Mouse (Mus musculus): Measurements from ENCODE around the gene Dusp23. TPM values are rescaled to one million over a fixed set of nuclear protein-coding genes. Genes with fewer than 3 reads are reported as not detected.

The Dusp23 gene
- polyA plus RNA-seq, 1 experiment from 2014 or later = 21.8 TPM

DNA sequence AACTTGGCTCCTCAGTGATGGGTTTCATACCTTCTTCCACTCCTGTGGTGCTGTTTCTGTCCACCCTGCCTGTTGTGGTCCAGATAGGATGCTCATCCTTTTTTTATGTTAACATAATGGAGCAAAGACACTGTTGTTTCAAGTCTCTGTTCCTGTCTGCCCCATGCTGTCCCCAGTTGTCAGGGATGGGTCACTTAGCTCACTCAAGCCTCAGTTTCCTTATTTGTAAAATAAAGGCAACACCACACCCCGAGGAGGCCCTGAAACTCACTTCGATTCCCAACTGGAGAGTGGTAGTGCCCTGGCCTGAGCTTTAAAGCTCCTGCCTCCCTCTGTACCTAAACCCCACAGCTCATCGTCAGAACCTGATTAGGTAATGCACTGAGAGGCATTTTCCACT lies 24.5 kb upstream of the Dusp23 start:
- WGBS = 75% methylated on average over 3 of the region's 3 CpGs
- no peaks in the 10 kb centered on the region for H3K27me3 ChIP-seq (replicated peaks; ENCODE audit: insufficient read depth, low read length)
- DNase-seq (ENCODE audit: low spot score) = no peak
- no peak overlapping the region for H3K4me2 ChIP-seq (replicated peaks; ENCODE audit: low read depth, low read length)
- H3K36me3 ChIP-seq (ENCODE audit: insufficient read depth, low read length) = no peaks in the 10 kb centered on the region
- no peaks in the 10 kb centered on the region for H3K4me1 ChIP-seq (ENCODE audit: insufficient read depth, low read depth, low read length)
- no peak overlapping the region for H3K27ac ChIP-seq (ENCODE audit: low read length)
- no peak overlapping the region for H3K9ac ChIP-seq (replicated peaks; ENCODE audit: low read depth)
- H3K9me3 ChIP-seq (ENCODE audit: low read length) = no peaks in the 10 kb centered on the region
- H3K4me3 ChIP-seq (ENCODE audit: low read depth, low read length) = no peak overlapping the region
- ATAC-seq = no peak
- no peak for TF ChIP-seq CTCF (IDR thresholded peaks at IDR 0.05)
- no peak for TF ChIP-seq EP300 (IDR thresholded peaks at IDR 0.05)

DNA sequence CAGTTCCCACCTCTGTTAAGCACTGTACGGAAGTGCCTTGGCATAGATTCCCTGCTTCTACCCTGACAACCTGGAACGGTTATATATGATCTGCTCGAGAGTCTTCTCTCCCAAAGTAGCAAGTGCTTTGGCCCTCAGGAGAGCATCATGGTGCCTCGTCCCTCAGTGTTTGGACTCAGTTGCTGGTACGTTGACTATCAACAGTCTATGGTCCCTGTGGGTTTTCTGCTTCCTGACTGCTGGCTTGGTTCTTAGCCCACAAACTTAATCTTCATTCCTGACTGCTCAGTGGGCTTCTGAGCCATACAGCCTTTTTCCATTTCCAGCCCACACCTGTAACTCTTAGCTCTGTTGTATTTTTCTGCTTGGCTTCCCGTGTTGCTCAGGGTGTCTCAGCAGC lies 21.1 kb upstream of the Dusp23 start:
- Histone ChIP-seq H3K4me3 (ENCODE audit: low read depth, low read length) (no peak overlapping the region), H3K4me2 (replicated peaks; ENCODE audit: low read depth, low read length) (no peak overlapping the region), H3K4me1 (ENCODE audit: insufficient read depth, low read depth, low read length) (no peaks in the 10 kb centered on the region), H3K27ac (ENCODE audit: low read length) (no peak overlapping the region), H3K27me3 (replicated peaks; ENCODE audit: insufficient read depth, low read length) (no peaks in the 10 kb centered on the region), H3K36me3 (ENCODE audit: insufficient read depth, low read length) (no peaks in the 10 kb centered on the region), H3K9ac (replicated peaks; ENCODE audit: low read depth) (no peak overlapping the region), H3K9me3 (ENCODE audit: low read length) (no peaks in the 10 kb centered on the region)
- TF ChIP-seq EP300 (IDR thresholded peaks at IDR 0.05) = no peak
- no peak for TF ChIP-seq CTCF (IDR thresholded peaks at IDR 0.05)
- ATAC-seq (no peak), DNase-seq (ENCODE audit: low spot score) (no peak)
- WGBS = 75% methylated on average over 6 of the region's 6 CpGs

DNA sequence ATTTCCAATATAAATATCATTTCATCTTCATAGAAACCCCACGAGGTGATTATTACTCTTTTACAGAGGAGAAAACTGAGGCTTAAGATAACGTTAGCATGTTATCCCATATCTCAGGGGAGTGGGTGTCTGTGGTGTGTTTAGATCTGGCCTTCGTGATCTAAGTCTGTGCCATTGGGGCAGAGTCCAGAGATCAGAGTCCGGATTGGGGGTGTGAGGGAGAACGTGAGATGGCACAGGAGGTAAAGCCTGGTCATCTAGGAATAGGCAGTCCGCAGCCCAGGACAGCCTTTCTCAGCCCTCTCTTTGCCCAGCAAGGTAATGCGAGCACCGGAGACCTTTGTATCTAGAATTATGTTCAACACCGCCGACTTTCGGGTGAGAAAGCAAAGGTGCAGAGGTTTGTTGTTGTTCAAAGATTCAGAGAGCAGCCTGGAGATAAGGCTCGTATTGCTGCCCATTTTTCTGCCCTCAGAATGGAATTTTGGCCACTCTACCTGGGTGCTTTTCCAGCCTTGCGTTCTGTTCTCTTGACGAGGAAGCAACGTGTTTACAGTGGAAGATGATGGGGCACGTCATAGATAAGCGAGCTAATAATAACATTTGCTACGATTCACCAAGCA lies 19.4 kb upstream of the Dusp23 start:
- no peak for ATAC-seq
- Histone ChIP-seq H3K36me3 (ENCODE audit: insufficient read depth, low read length) (no peaks in the 10 kb centered on the region), H3K4me3 (ENCODE audit: low read depth, low read length) (no peak overlapping the region), H3K9ac (replicated peaks; ENCODE audit: low read depth) (no peak overlapping the region), H3K4me1 (ENCODE audit: insufficient read depth, low read depth, low read length) (no peaks in the 10 kb centered on the region), H3K27me3 (replicated peaks; ENCODE audit: insufficient read depth, low read length) (no peaks in the 10 kb centered on the region), H3K4me2 (replicated peaks; ENCODE audit: low read depth, low read length) (no peak overlapping the region), H3K27ac (ENCODE audit: low read length) (no peak overlapping the region), H3K9me3 (ENCODE audit: low read length) (no peaks in the 10 kb centered on the region)
- no peak for DNase-seq (ENCODE audit: low spot score)
- TF ChIP-seq CTCF (IDR thresholded peaks at IDR 0.05) (no peak), EP300 (IDR thresholded peaks at IDR 0.05) (no peak)
- 44% methylated on average over 18 of the region's 18 CpGs for WGBS

DNA sequence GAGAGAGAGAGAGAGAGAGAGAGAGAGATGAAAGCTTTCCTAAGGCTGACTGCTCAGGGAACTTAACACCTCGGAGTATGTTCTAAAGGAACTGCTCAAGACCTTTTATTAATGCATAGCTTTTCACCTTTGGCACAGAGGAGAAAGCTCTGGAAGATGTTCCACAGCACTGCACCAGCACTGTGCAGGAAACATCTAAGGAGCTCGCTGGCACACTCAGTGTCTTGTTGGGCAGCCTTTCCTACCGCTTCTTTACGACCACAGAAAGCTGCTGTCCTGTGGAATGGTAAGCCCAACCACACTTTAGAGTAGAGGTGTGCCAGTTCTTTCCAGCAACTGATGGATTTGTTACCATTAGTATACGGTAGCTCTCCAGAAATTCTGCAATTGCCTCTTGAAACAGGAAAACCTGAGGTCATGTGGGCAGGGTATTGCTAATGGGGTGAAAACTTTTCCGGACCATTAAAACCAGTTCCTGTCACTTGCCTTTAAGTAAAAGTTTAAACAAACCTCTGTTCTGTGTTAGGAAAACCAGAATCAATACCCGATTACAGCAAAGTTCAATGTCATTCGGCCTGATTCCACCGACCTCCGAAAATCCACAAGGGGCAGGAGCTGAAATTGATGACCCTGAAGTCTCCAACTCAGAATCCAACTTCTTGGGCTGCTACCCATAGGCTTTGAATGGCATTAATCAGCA lies 18.7 kb upstream of the Dusp23 start:
- Histone ChIP-seq H3K4me1 (ENCODE audit: insufficient read depth, low read depth, low read length) (no peaks in the 10 kb centered on the region), H3K27ac (ENCODE audit: low read length) (no peak overlapping the region), H3K4me3 (ENCODE audit: low read depth, low read length) (no peak overlapping the region), H3K4me2 (replicated peaks; ENCODE audit: low read depth, low read length) (no peak overlapping the region), H3K9ac (replicated peaks; ENCODE audit: low read depth) (no peak overlapping the region), H3K36me3 (ENCODE audit: insufficient read depth, low read length) (no peaks in the 10 kb centered on the region), H3K9me3 (ENCODE audit: low read length) (no peaks in the 10 kb centered on the region), H3K27me3 (replicated peaks; ENCODE audit: insufficient read depth, low read length) (no peaks in the 10 kb centered on the region)
- DNase-seq (ENCODE audit: low spot score) (no peak), ATAC-seq (no peak)
- TF ChIP-seq CTCF (IDR thresholded peaks at IDR 0.05) = no peak
- TF ChIP-seq EP300 (IDR thresholded peaks at IDR 0.05) = no peak
- WGBS = 60% methylated on average over 10 of the region's 10 CpGs

GRCm38 (mm10) chr1:172650519-172651287 lies 17.9 kb upstream of the Dusp23 start:
- DNase-seq (ENCODE audit: low spot score) (no peak), ATAC-seq (no peak)
- Histone ChIP-seq H3K4me2 (replicated peaks; ENCODE audit: low read depth, low read length) (no peak overlapping the region), H3K9me3 (ENCODE audit: low read length) (no peaks in the 10 kb centered on the region), H3K36me3 (ENCODE audit: insufficient read depth, low read length) (no peaks in the 10 kb centered on the region), H3K27ac (ENCODE audit: low read length) (no peak overlapping the region), H3K27me3 (replicated peaks; ENCODE audit: insufficient read depth, low read length) (no peaks in the 10 kb centered on the region), H3K4me1 (ENCODE audit: insufficient read depth, low read depth, low read length) (no peaks in the 10 kb centered on the region), H3K9ac (replicated peaks; ENCODE audit: low read depth) (no peak overlapping the region), H3K4me3 (ENCODE audit: low read depth, low read length) (no peak overlapping the region)
- TF ChIP-seq EP300 (IDR thresholded peaks at IDR 0.05) (no peak), CTCF (IDR thresholded peaks at IDR 0.05) (peak; percentile 67)
- WGBS = 58% methylated on average over 8 of the region's 8 CpGs

- Histone ChIP-seq H3K9me3 (ENCODE audit: low read length) (no peaks in the 10 kb centered on the region), H3K27ac (ENCODE audit: low read length) (no peak overlapping the region), H3K9ac (replicated peaks; ENCODE audit: low read depth) (no peak overlapping the region), H3K4me1 (ENCODE audit: insufficient read depth, low read depth, low read length) (no peaks in the 10 kb centered on the region), H3K4me2 (replicated peaks; ENCODE audit: low read depth, low read length) (no peak overlapping the region), H3K4me3 (ENCODE audit: low read depth, low read length) (no peak overlapping the region), H3K27me3 (replicated peaks; ENCODE audit: insufficient read depth, low read length) (no peaks in the 10 kb centered on the region), H3K36me3 (ENCODE audit: insufficient read depth, low read length) (no peaks in the 10 kb centered on the region)
- DNase-seq (ENCODE audit: low spot score) = no peak
- ATAC-seq = no peak
- WGBS = 81% methylated on average over 9 of the region's 9 CpGs
- TF ChIP-seq CTCF (IDR thresholded peaks at IDR 0.05) = no peak
- no peak for TF ChIP-seq EP300 (IDR thresholded peaks at IDR 0.05)
These were observed 16.6 kb upstream of the Dusp23 start for GRCm38 (mm10) chr1:172649396-172649795.
